Mouse (Mus musculus) kidney, adult 2 months (tissue): ENCODE measurements around the gene 2510039O18Rik.

Experiments
- CTCF ChIP-seq: fragments of 200-500 bp; conservative IDR thresholded peaks from 2 replicates; pipeline ENCODE4 v1.5.1; 2011; ENCODE audit warnings: low read depth, mild to moderate bottlenecking, control low read depth, low read length, moderate library complexity, mixed read lengths; ENCODE audit not compliant: insufficient read depth, insufficient read length
- POLR2A ChIP-seq: fragments of 200-500 bp; IDR thresholded peaks from one replicate; pipeline ENCODE4 v1.6.1; 2011; ENCODE audit warnings: low read depth, low read length, control low read depth

GRCm38 (mm10) chr4:147903601-147904000 lies 37.1 kb upstream of the 2510039O18Rik start:
- no peak for TF ChIP-seq POLR2A
- TF ChIP-seq CTCF: no peak
